Mouse (Mus musculus): ENCODE results near the gene Tmem114.

The Tmem114 gene

GRCm38 (mm10) chr16:8409197-8409596 lies 15.7 kb downstream of the Tmem114 start:
- no peak for DNase-seq (ENCODE audit: low spot score)

DNA sequence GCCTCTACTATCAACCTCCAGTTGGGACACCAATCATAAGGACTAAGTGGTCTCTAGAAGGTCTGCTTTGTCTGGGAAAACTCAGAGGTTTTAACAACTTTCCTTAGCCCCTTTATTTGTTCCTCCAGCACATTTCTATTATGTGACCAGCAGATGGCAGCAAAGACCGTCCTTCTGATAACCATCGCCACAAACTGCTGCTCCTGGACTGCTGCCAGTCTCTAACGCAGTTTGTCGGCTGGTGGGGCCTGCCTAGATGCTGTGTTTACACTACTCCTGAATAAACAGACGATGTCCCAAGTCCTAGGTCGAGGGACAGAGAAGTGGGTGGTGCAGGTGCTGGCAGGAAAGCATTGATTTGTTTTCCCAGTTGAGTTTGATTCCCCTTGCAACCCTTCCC lies 18.2 kb downstream of the Tmem114 start:
- no peak for DNase-seq (ENCODE audit: low spot score)

DNA sequence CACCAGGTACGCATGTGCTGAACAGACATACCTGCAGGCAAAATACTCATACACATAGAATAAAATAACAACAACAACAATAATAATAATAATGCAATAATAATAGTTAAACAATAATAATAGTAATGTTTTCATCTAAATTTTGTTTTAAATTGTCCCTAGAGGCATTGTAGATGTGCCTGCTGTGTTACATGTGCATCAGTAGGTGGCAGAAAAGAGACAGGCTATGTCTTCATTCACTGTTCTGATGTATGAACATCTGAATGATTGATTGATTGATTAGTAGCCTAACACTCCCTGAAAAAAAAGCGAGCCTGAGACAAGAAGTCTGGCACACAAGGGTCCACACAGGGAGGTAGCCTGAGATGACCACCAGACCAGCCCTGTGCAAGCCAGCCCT lies 22.3 kb downstream of the Tmem114 start:
- no peak for DNase-seq (ENCODE audit: low spot score)

DNA sequence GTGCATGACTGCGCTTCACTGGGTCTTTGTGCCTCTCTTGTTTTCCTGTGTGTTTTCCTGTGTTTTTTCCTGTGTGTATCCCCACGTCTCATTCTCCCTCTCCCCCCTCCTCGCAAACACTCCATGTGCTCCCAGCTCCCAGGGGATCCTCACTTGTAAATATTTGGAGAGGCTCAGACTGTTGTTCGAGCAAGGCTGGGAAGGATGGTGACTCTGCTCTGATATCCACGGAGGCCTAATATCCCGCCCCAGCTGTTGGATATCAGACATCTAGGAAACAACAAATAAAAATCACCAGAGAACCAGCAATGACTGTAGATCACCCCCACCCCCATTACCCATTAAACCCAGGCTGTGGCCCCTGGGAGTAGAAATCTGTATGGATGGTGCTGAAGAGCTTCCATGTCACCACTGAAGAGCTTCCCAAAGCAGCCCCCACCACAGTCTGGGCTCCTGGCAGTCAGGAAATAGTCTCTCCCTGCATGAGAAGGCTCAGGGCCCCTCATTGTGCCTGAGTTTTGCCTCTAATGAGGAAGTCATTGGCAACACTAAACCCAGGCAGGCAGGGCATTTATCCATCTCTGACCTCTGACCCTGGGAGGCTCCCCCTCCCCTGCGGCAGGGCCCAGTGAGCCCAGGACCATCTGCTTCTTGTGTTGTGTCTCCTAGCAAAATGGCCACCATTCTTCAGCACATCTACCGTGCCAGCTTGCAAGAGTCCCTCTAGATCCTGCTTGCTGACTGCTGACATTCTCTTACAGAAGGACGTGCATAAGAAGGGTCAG lies 23.6 kb downstream of the Tmem114 start:
- DNase-seq (ENCODE audit: low spot score): no peak

DNA sequence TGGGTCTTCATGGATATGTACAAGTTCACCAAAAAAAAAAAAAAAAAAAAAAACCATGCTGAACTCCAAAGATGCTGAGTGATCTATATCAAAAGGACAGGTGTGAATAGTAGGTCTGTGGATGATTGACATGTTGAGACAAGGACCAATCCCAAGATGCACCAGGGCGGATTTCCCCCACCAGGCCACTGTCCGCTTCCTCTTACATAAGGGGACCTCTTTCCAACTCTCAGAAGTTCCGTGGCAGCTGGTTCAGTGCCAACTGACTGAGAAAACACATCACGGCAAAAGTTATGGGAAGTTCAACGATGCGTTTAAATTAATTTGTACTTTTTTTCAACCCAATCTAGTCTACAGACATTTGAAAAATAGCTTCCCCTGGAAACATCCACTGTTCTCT lies 25.1 kb downstream of the Tmem114 start:
- DNase-seq (ENCODE audit: low spot score): no peak

DNA sequence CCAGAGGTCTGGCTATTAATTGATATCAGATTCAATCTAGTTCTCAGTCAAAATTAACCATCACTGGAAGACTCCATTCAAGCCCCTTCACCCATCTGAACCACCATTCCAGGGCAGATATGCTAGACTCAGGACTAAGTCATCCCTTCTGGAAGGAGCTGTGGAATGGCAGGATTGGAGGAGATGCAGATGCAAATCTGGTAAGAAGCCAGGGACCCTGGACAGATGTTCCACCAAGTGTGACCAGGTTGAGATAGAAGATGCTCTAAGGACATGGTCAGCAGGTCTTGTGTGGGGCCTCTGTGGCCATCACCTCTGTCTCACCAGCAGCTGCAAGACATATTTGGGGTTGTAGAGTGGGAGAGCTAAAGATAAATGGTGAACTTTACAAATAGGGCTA lies 30.0 kb downstream of the Tmem114 start:
- no peak for DNase-seq (ENCODE audit: low spot score)

GRCm38 (mm10) chr16:8388491-8388890 lies 36.4 kb downstream of the Tmem114 start:
- DNase-seq (ENCODE audit: low spot score): no peak

- DNase-seq (ENCODE audit: low spot score): no peak
These were observed 38.5 kb downstream of the Tmem114 start for GRCm38 (mm10) chr16:8386386-8386785.

DNA sequence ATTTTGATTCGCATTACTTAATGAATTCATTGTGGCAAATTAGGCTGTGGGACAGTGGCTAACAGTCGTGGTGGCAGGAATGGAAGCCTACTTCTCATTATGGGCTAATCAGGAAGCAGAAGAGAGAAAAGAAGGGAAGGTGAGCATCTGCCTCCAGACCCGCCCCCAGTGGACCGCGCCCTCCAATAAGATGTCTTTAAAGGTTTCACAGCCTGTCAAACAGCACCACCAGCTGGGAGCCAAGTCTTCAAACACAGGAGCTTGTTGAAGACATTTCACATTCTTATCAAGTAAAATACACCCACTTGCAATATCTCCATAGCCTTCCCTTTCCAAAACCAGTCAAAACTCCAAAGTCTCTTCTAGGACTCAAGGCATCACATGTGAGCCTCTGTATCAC lies 39.3 kb downstream of the Tmem114 start:
- DNase-seq (ENCODE audit: low spot score): no peak

GRCm38 (mm10) chr16:8384772-8385171 lies 40.2 kb downstream of the Tmem114 start:
- DNase-seq (ENCODE audit: low spot score): no peak

- DNase-seq (ENCODE audit: low spot score): no peak
These were observed 41.5 kb downstream of the Tmem114 start for GRCm38 (mm10) chr16:8383396-8383795.

GRCm38 (mm10) chr16:8363066-8363465 lies 61.9 kb downstream of the Tmem114 start:
- DNase-seq (ENCODE audit: low spot score): no peak
